Mouse (Mus musculus): ENCODE data around the gene Dirc2.

- TF ChIP-seq POLR2A (IDR thresholded peaks at IDR 0.05; ENCODE audit: insufficient read depth, low read depth, low read length) = no peak
- no peak for TF ChIP-seq CTCF (IDR thresholded peaks at IDR 0.05)
Observed at GRCm38 (mm10) chr16:35678476-35678875, 90.7 kb downstream of the Dirc2 start.
